Mouse (Mus musculus) adrenal gland, adult 18-20 months (tissue): ENCODE results near the gene Cad. TPM values are rescaled to one million over a fixed set of nuclear protein-coding genes. Genes with fewer than 3 reads are reported as not detected.

Experiments
- DNase-seq, 2 experiments: peaks; one replicate each; pipeline ENCODE4 v3.0.0; 2021 to 2022; ENCODE audit warnings: low spot score in 2 of 2
- total RNA-seq, 2 experiments: library from RNA; stranded (reverse); gene quantifications; 1 replicate in 1 of 2; 2 replicates in 1 of 2; pipeline ENCODE4 v1.2.3; 2021

Gene Cad
- total RNA-seq, 2 experiments from 2014 or later, result 17.5 to 25.4 TPM

GRCm38 (mm10) chr5:31095711-31096480 is 41.3 kb downstream of the Cad start:
- DNase-seq, result no peak

DNA sequence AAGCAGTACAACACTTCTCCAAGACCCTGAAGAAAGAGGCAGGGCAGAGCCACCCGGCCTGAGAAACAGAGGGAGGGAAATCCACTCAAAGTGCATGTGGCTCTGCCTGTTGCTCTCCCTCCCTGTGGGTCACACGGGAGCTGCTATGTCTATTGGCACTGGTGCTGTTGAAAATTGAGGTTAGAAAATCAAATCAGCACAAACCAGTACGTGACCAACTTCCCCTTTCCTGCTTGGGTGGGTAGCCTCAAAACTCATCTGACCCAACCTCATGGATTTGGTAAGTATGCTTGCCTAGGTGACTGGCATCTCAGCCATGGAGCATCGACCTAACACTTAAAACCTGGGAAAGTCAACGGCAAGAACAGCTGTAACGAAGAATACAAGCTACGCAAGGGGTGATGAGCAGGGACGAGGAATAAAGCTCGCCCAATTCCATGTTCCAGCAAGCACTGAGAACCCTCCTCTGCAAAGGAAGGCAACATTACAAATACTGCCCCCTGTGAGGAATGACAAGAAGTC is 51.3 kb downstream of the Cad start, which contains the start of gene Dnajc5g:
Dnajc5g (plus strand) TSS at position 472 of the 522 bp plus-strand sequence.
- DNase-seq, result no peak

DNA sequence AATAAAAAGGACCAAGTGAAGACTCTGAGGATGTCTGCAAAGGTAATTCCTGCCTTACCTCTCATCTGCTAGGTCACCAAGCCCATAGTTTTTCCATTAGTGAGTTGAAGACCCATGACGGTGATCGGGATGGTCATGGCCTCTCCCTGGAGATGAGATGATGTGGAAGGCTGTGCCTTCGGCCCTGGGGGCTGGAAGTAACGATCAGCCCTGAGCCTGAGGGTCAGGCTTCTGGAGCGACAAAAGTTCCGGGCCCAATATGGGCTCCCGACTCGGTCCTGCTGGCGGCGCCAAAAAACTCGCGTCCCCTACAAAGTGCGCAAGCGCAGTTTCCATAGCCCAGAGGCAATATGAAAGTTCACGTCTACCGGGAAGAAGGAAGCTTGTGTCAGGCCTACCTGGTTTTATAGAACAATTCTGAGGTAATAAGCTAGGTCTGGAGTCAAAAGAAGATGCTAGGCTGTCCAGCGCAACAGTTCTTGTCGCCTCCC is 53.5 kb downstream of the Cad start, which contains the start of gene Slc30a3:
Slc30a3 (minus strand) TSS at position 238 of the 491 bp plus-strand sequence.
- DNase-seq, result no peak

GRCm38 (mm10) chr5:31110781-31111180 is 56.2 kb downstream of the Cad start:
- DNase-seq, result no peak

DNA sequence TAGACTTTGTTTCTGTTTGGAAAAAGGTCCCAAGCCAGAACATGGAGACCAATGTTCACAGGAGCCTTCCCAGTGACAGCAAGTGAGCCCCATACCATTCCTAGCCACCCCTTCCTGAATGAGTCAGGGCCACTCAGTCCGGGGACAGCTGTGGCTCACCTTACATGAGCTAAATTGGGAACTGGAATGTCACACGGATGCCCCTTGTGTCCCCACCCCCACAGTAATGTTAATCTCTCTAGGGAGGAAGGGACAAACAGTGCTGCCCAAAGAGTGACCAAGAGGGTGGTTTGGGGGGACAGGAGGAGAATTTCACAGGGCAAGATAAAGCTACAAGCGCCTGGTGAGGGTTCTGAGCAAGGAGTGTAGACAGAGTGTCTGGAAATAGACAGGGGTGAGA is 61.8 kb downstream of the Cad start, which contains the start of gene Trim54:
Trim54 (plus strand) TSS at position 359 of the 400 bp plus-strand sequence.
- DNase-seq, result no peak

DNA sequence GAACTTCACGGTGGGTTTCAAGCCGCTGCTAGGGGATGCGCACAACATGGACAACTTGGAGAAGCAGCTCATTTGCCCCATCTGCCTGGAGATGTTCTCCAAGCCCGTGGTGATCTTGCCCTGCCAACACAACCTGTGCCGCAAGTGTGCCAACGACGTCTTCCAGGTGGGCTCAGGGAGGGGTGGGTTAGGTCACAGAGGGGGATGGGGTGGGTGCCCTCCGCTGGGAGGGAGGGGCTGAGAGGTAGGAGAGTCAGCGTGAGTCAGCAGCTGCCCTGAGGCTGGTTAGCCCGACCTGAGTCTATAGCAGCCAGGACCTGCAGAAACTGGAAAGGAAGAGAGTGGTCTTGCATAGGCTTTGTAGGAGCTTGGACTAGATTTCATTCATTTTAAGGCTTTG is 62.3 kb downstream of the Cad start:
- no peak for DNase-seq

DNA sequence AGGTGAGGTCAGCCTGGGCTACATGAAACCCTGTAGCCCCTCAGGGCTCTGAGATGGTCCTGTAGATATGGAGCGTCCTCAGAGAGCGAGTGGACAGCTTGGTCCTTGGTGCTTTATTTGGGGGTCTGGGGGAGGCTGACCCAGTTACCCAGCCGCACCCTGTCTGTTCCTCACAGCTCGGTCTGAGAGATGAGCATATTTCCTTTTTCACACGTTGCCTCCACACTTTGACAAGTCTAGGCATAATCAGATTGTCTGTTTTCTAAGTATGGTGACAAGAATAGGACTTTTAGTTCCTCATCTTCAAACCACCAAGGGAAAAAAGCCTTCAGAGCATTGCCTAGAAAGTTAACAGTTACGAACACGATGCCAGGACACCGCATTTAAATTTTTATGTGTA is 66.5 kb downstream of the Cad start:
- DNase-seq, result no peak

- DNase-seq, result no peak
Observed at GRCm38 (mm10) chr5:31123481-31123880, 68.9 kb downstream of the Cad start.

DNA sequence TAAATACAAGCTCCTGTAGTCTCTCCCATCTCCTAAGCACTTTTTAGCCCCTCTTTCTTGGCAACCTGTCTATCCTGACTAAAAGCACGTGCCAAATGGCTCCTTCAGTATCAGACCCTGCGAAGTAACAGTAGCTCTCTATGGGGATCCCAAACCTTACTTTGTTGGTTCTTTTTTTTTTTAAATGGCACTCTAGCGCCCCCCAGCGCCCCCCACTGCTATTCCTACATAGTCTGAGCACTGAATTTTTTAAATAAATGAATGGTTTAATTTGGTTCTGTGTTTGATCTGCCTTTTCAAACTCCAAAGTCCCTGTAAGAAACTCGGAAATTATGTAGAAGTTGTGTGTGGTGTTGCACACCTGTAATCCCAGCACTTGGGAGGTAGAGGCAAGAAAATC is 71.5 kb downstream of the Cad start:
- DNase-seq, result no peak

Other genes with a start within 250 kb of the Cad start
- 10 to 100 TPM; 60.7 to 76.5 TPM for gene Mapre3, start 240.1 kb upstream of the Cad start, total RNA-seq
- gene Tmem214, start 186.8 kb upstream of the Cad start, total RNA-seq, result 10 to 100 TPM; 54.0 to 57.3 TPM
- 1 to 10 TPM; 8.3 TPM for gene Agbl5, start 166.1 kb upstream of the Cad start, total RNA-seq
- 100 to 1,000 TPM; 219 to 254 TPM for gene Ost4, start 147.0 kb upstream of the Cad start, total RNA-seq
- gene Emilin1, start 141.4 kb upstream of the Cad start, total RNA-seq, result 10 to 100 TPM; 36.3 to 38.9 TPM
- 10 to 100 TPM; 58.3 to 59.0 TPM for gene Khk, start 133.3 kb upstream of the Cad start, total RNA-seq
- gene Cgref1, start 109.2 kb upstream of the Cad start, total RNA-seq, result 1 to 10 TPM; 1.0 to 1.9 TPM
- gene Preb, start 94.4 kb upstream of the Cad start, total RNA-seq, result 100 to 1,000 TPM; 146 to 149 TPM
- gene Tcf23, start 86.1 kb upstream of the Cad start, total RNA-seq, result 1 to 10 TPM; 1.3 to 2.4 TPM
- gene Atraid, start 6.5 kb upstream of the Cad start, total RNA-seq, result 100 to 1,000 TPM; 104 to 109 TPM
- gene Slc5a6, start 5.9 kb upstream of the Cad start, total RNA-seq, result 10 to 100 TPM; 31.6 to 33.1 TPM
- not detected for gene Dnajc5g, start 51.5 kb downstream of the Cad start, total RNA-seq
- not detected for gene Slc30a3, start 53.5 kb downstream of the Cad start, total RNA-seq
- under 1 TPM in 1 of 2 experiments, not detected in 1; 0.35 TPM for gene Trim54, start 61.9 kb downstream of the Cad start, total RNA-seq
- gene Ucn, start 84.0 kb downstream of the Cad start, total RNA-seq, result not detected
- 10 to 100 TPM; 59.1 to 61.5 TPM for gene Mpv17, start 99.5 kb downstream of the Cad start, total RNA-seq
- 1 to 10 TPM; 1.9 to 2.2 TPM for gene Gm29609, start 125.1 kb downstream of the Cad start, total RNA-seq
- gene Gtf3c2, start 125.4 kb downstream of the Cad start, total RNA-seq, result 10 to 100 TPM; 43.8 to 55.2 TPM
- 100 to 1,000 TPM; 103 to 108 TPM for gene Snx17, start 138.4 kb downstream of the Cad start, total RNA-seq
- gene Eif2b4, start 138.7 kb downstream of the Cad start, total RNA-seq, result 10 to 100 TPM; 54.9 to 69.8 TPM
- gene Zfp513, start 147.5 kb downstream of the Cad start, total RNA-seq, result 10 to 100 TPM; 25.9 to 29.2 TPM
- gene Ppm1g, start 165.9 kb downstream of the Cad start, total RNA-seq, result 100 to 1,000 TPM; 110 to 129 TPM
- gene Nrbp1, start 186.1 kb downstream of the Cad start, total RNA-seq, result 10 to 100 TPM; 66.7 to 89.4 TPM
- under 1 TPM in 1 of 2 experiments, not detected in 1; 0.60 TPM for gene Gm9970, start 186.5 kb downstream of the Cad start, total RNA-seq
- 1 to 10 TPM; 4.9 to 6.5 TPM for gene Krtcap3, start 196.9 kb downstream of the Cad start, total RNA-seq
- gene Ift172, start 236.3 kb downstream of the Cad start, total RNA-seq, result 10 to 100 TPM; 34.9 to 37.9 TPM
- 10 to 100 TPM in 1 of 2 experiments, 1 to 10 TPM in 1; 9.5 to 10.3 TPM for gene Fndc4, start 241.3 kb downstream of the Cad start, total RNA-seq
- under 1 TPM; 0.22 to 0.36 TPM for gene Gckr, start 242.7 kb downstream of the Cad start, total RNA-seq